Mouse (Mus musculus): ENCODE measurements around the gene Kcnb1.

- TF ChIP-seq CTCF (IDR thresholded peaks at IDR 0.05; ENCODE audit: extremely low read depth, insufficient read depth, insufficient read length, insufficient replicate concordance) (no peak), POLR2A (IDR thresholded peaks at IDR 0.05; ENCODE audit: low read depth, low read length) (no peak)
These were observed 57.9 kb downstream of the Kcnb1 start for GRCm38 (mm10) chr2:167132041-167132440.

Measured in spleen, adult 2 months (tissue).